Mouse (Mus musculus) spleen, adult 12 weeks (tissue): ENCODE results near the gene Olfr483.

Experiments
- DNase-seq: peaks from one replicate; pipeline ENCODE4 v3.0.0; 2022; ENCODE audit warnings: low spot score

The Olfr483 gene

DNA sequence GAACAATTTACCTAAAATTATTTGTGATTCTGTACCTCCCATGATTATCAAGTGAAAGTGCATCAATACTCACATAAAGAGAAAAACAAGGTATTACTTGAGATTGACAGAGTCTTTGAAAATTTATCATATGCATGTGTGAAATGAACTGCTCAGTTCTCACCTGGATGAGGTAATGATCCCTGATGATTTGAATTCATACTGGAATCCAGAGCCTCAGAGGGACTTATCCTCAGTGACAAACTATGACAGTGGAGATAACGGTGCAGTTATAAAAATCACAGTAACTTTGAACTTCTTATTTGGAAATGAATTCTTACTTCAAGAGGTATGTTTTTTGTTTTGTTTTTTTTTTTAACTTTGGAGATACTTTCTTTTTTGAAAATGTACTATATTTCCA lies at the start of gene Olfr483:
Gene Olfr483, plus strand, starts transcription at position 301 of the 400 bp plus-strand sequence.
- no peak for DNase-seq

DNA sequence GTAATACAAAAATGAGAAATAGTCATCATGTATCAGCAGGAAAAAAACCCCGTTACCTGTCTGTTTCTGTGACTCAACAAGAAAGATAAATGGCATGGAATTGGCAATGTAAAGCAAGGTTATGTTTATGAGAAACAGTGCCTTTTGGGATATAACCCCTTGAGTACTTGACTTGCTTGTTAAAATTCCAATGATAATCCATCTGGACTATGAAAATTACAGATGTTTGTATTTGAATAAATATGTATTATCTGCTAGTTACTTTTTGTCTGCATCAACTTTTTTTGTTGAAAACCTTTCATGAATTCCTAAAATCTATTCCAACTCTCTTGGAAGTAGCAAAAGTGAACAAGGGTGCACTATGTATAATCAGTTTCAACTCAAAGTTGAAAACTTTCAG lies 33.4 kb upstream of the Olfr483 start, which contains the start of gene Olfr480:
Gene Olfr480, minus strand, starts transcription at position 101 of the 400 bp plus-strand sequence.
- no peak for DNase-seq

DNA sequence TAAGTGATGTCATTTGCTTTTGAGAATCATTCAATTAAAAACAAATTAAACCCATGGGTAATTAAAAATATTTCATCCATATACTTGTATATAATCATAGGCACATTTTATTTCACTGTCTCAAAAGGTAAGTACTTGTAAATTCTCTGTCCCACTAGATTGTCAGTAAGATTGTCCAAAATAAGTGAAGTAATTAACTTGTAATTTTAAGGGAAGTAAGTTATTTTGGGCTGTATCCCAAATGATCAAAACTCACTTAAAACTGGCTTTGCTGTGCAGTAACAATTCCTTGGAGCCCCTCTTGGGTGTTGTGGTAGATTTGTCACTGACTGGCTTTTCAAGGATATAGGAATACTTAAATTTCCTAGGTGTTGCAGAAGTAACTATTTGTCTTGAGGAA lies 21.1 kb upstream of the Olfr483 start, which contains the start of gene Olfr481:
Gene Olfr481, plus strand, starts transcription at position 301 of the 400 bp plus-strand sequence.
- no peak for DNase-seq

DNA sequence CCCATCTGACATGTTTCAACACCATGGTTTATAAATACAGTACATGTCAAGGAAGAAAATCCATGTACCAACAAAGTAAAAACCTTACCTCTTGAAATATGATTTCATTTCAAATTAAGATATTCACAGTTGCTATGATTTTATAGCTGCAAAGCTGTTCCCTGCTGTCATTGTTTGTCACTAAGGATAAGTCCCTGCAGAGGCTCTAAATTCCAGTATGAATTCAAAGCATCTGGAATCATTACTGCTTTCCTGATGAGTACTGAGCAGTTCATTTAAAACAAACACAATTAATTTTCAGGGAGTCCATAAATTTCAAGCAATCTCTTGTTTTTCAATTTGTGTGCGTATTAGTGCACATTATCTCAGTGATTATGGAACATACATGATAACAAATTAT lies 3.2 kb upstream of the Olfr483 start, which contains the start of gene Olfr482:
Gene Olfr482, minus strand, starts transcription at position 101 of the 400 bp plus-strand sequence.
- no peak for DNase-seq

DNA sequence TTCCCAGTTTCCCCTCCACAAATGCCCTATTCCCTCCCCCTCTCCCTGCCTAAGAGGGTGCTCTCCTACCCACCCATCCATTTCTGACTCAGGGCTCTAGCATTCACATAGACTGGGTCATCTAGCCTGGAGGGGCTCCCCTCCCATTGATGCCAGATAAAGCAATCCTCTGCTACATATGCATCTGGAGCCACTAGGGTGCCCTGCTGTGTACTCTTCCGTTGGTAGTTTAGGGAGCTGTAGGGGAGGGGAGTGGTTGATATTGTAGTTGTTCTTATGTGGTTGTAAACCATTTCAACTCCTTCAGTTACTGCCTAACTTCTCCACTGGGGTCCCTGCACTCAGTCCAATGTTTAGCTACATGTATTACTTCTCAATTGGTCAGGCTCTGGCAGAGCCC lies 20.0 kb downstream of the Olfr483 start:
- DNase-seq = no peak

DNA sequence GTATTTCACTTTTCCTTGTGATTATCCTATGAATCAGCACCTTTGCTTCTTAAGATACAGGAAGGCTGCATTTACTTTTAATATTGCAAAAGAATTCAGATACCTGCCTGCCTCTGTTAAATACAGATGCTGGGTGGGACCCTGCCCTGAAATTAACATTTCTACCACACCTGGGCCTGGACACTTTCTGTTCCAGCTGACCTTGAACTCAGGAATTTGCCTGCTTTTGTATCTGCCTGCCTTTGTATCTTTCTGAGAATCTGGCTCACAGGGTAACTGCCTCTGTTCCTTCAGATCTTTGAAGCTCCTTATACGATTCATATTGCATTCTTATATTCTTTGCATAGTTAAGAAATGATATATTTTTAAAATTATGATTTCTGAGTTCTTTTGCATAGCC lies 20.8 kb downstream of the Olfr483 start:
- no peak for DNase-seq

DNA sequence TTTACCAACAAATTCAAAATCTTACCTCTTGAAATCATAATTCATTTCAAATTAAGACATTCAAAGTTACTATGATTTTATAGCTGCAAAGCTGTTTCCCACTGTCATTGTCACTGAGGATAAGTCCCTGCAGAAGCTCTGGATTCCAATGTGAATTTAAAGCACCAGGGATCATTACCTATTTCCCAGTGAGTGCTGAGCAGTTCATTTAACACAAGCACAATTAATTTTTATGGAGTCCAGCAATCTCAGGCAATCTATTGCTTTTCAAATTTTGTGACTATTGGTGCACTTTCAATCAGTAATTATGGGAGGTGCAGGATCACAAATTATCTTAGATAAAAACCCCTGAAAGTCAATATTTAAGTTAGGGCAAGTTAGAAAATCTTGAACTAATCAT lies 26.7 kb downstream of the Olfr483 start, which contains the start of gene Olfr484:
Gene Olfr484, minus strand, starts transcription at position 101 of the 400 bp plus-strand sequence.
- no peak for DNase-seq
